Comparison of ENCODE assay signal across 20 mouse cellular contexts in genomic region chr14:79294950-79295349, GRCm38 (mm10). TPM values are rescaled to one million over a fixed set of nuclear protein-coding genes. Genes with fewer than 3 reads are reported as not detected.
A peak's percentile ranks its signal among the peaks of the same experiment; 100 is the strongest.
DNase-seq lines count a peak whose midpoint lies in the region; ATAC-seq lines count a peak whose summit lies in the region.
"Had no signal": no experiment of that assay in that cellular context is flagged by ENCODE, and none has a peak within 500 bp of the region (broad histone marks: within the 10 kb centered on the region; RNA-seq: fewer than 3 reads in every experiment).

No protein-coding gene starts in this region.

- no peaks in the 10 kb centered on the region; the same call in 1 of the 2 replicates for H3K27me3 ChIP-seq in liver, embryonic 12.5 days (replicated peaks)
- H3K27me3 ChIP-seq in stomach, embryonic 15.5 days (replicated peaks) = no peaks in the 10 kb centered on the region
- H3K27me3 ChIP-seq in midbrain, embryonic 15.5 days (replicated peaks) = peaks cover 13% of the 10 kb centered on the region
- H3K27me3 ChIP-seq: embryonic facial prominence, embryonic 15.5 days; forebrain, embryonic 15.5 days had no signal

- peaks cover 96% of the 10 kb centered on the region for H3K4me1 ChIP-seq in liver, embryonic 12.5 days
- peaks cover 8% of the 10 kb centered on the region; the same call in 1 of the 2 replicates for H3K4me1 ChIP-seq in stomach, embryonic 15.5 days
- H3K4me1 ChIP-seq in midbrain, embryonic 15.5 days = peaks cover 14% of the 10 kb centered on the region

- WGBS in liver, embryonic 12.5 days (ENCODE audit: insufficient replicate concordance) = 24% methylated on average over 5 of the region's 5 CpGs
- WGBS in stomach, embryonic 15.5 days = 54% methylated on average over 5 of the region's 5 CpGs
- WGBS in midbrain, embryonic 15.5 days = 84% methylated on average over 5 of the region's 5 CpGs

- peak overlapping the region; percentile 90 for H3K4me3 ChIP-seq in liver, embryonic 12.5 days
- no peak overlapping the region for H3K4me3 ChIP-seq in stomach, embryonic 15.5 days (replicated peaks)
- H3K4me3 ChIP-seq in midbrain, embryonic 15.5 days = no peak overlapping the region
- H3K4me3 ChIP-seq: embryonic facial prominence, embryonic 15.5 days; forebrain, embryonic 15.5 days; hindbrain, embryonic 13.5 days; limb, embryonic 12.5 days; midbrain, embryonic 12.5 days had no signal

- H3K36me3 ChIP-seq in liver, embryonic 12.5 days = peaks cover 78% of the 10 kb centered on the region
- no peaks in the 10 kb centered on the region for H3K36me3 ChIP-seq in stomach, embryonic 15.5 days
- H3K36me3 ChIP-seq in midbrain, embryonic 15.5 days (replicated peaks) = no peaks in the 10 kb centered on the region
- H3K36me3 ChIP-seq: embryonic facial prominence, embryonic 15.5 days; forebrain, embryonic 15.5 days; hindbrain, embryonic 13.5 days; limb, embryonic 12.5 days; midbrain, embryonic 12.5 days had no signal

- no peaks in the 10 kb centered on the region for H3K9me3 ChIP-seq in liver, embryonic 12.5 days (replicated peaks)
- H3K9me3 ChIP-seq in stomach, embryonic 15.5 days = no peaks in the 10 kb centered on the region
- no peaks in the 10 kb centered on the region for H3K9me3 ChIP-seq in midbrain, embryonic 15.5 days
- H3K9me3 ChIP-seq: embryonic facial prominence, embryonic 15.5 days; forebrain, embryonic 15.5 days; hindbrain, embryonic 13.5 days; limb, embryonic 12.5 days; midbrain, embryonic 12.5 days had no signal

- peak overlapping the region; percentile 92 for H3K27ac ChIP-seq in liver, embryonic 12.5 days
- H3K27ac ChIP-seq in stomach, embryonic 15.5 days = no peak overlapping the region
- no peak overlapping the region for H3K27ac ChIP-seq in midbrain, embryonic 15.5 days
- H3K27ac ChIP-seq: embryonic facial prominence, embryonic 15.5 days; forebrain, embryonic 15.5 days; hindbrain, embryonic 13.5 days; limb, embryonic 12.5 days; midbrain, embryonic 12.5 days had no signal

- peak overlapping the region; percentile 68 for H3K9ac ChIP-seq in liver, embryonic 12.5 days
- no peak overlapping the region for H3K9ac ChIP-seq in stomach, embryonic 15.5 days
- H3K9ac ChIP-seq in midbrain, embryonic 15.5 days = no peak overlapping the region
- H3K9ac ChIP-seq: embryonic facial prominence, embryonic 15.5 days; forebrain, embryonic 15.5 days; hindbrain, embryonic 13.5 days; limb, embryonic 12.5 days; midbrain, embryonic 12.5 days had no signal

- peak; percentile 4 for DNase-seq in adrenal gland, postnatal 14 days
- no peak for DNase-seq in adrenal gland, postnatal 36 days
- peak; percentile 24 to 54 for DNase-seq in spleen, postnatal 36 days (ENCODE audit: low spot score in 2 of 2)
- no peak for DNase-seq in spleen, adult 18-20 months
- no peak for DNase-seq in lung, postnatal 25 days (ENCODE audit: low spot score)
- DNase-seq: cerebellum, adult 9-10 months; heart, adult 11 months; kidney, adult 9 months; lung, postnatal 10 days; right cerebral cortex, postnatal 14 days had no signal

- peak; percentile 91 for ATAC-seq in liver, embryonic 12.5 days
- peak; percentile 83; the same call in 1 of the 2 replicates for ATAC-seq in stomach, embryonic 15.5 days (ENCODE audit: insufficient read depth, low FRiP score, low read depth)
- ATAC-seq in midbrain, embryonic 15.5 days (replicated peaks) = no peak
- ATAC-seq: forebrain, embryonic 15.5 days had no signal

- peak overlapping the region; percentile 80 for H3K4me2 ChIP-seq in liver, embryonic 12.5 days
- no peak overlapping the region for H3K4me2 ChIP-seq in stomach, embryonic 15.5 days
- no peak overlapping the region for H3K4me2 ChIP-seq in midbrain, embryonic 15.5 days
- H3K4me2 ChIP-seq: embryonic facial prominence, embryonic 15.5 days; forebrain, embryonic 15.5 days; hindbrain, embryonic 13.5 days; limb, embryonic 12.5 days; midbrain, embryonic 12.5 days had no signal

RNA-seq across cellular contexts. Expression of gene Rgcc, which starts 6.5 kb away (rescaled TPM):
- 172 and 203 TPM in 2 replicates for total RNA-seq in adrenal gland, postnatal 14 days (2021)
- 100 to 1,000 TPM; 122 to 238 TPM for total RNA-seq in adrenal gland, postnatal 36 days (2021)
- polyA plus RNA-seq in liver, embryonic 12.5 days (2016; fragmentation: Nextera tagmentation; extraction: Ambion mirVana) = 302 and 307 TPM in 2 replicates
- 52.5 and 71.6 TPM in 2 replicates for polyA plus RNA-seq in stomach, embryonic 15.5 days (2015; fragmentation: Nextera tagmentation; extraction: Ambion mirVana)
- 21.4 and 33.6 TPM in 2 replicates for polyA plus RNA-seq in midbrain, embryonic 15.5 days (2015; fragmentation: Nextera tagmentation; extraction: Ambion mirVana)

RNA-seq across cellular contexts. Expression of gene Zfp957, which starts 47.8 kb away (rescaled TPM):
- not detected in 2 replicates for total RNA-seq in adrenal gland, postnatal 14 days (2021)
- total RNA-seq in adrenal gland, postnatal 36 days (2021) = not detected
- not detected in 2 replicates for polyA plus RNA-seq in liver, embryonic 12.5 days (2016; fragmentation: Nextera tagmentation; extraction: Ambion mirVana)
- not detected in 2 replicates for polyA plus RNA-seq in stomach, embryonic 15.5 days (2015; fragmentation: Nextera tagmentation; extraction: Ambion mirVana)
- polyA plus RNA-seq in midbrain, embryonic 15.5 days (2015; fragmentation: Nextera tagmentation; extraction: Ambion mirVana) = 0.06 TPM in 1 of 2 replicates, not detected in the other
- total RNA-seq: CH12.LX had no signal
- polyA plus RNA-seq: embryonic facial prominence, embryonic 15.5 days; forebrain, embryonic 15.5 days; hindbrain, embryonic 13.5 days; limb, embryonic 12.5 days; midbrain, embryonic 12.5 days; thymus, postnatal 0 days had no signal

Comparison
In these comparisons a context has a peak if more than half of its experiments do, and no peak if none do; other contexts are left out.
1. DNase-seq: peak in adrenal gland, postnatal 14 days (single experiment) and spleen, postnatal 36 days (2 of 2); none in adrenal gland, postnatal 36 days (0 of 2), spleen, adult 18-20 months (0 of 2) and lung, postnatal 25 days (single experiment).